Mouse (Mus musculus) thymus, adult 2 months (tissue): ENCODE data around the gene Olfr325.

Experiments
- CTCF ChIP-seq: fragments of 200-500 bp; IDR thresholded peaks from 2 replicates; pipeline ENCODE4 v1.5.1; 2012; ENCODE audit warnings: mild to moderate bottlenecking, control low read depth, low read length, moderate library complexity, borderline replicate concordance; ENCODE audit not compliant: control insufficient read depth, poor library complexity, insufficient read depth; ENCODE audit errors: extremely low read depth
- POLR2A ChIP-seq: fragments of 200-500 bp; IDR thresholded peaks from 2 replicates; pipeline ENCODE4 v1.6.1; 2012; ENCODE audit warnings: mild to moderate bottlenecking, low read length, control low read depth, moderate library complexity; ENCODE audit not compliant: control insufficient read depth, poor library complexity, insufficient read depth; ENCODE audit errors: extremely low read depth

- TF ChIP-seq CTCF (no peak), POLR2A (no peak)
Observed at GRCm38 (mm10) chr11:58626146-58626545, 48.6 kb downstream of the Olfr325 start.
